Mouse (Mus musculus): ENCODE results near the gene Csgalnact2. TPM values are rescaled to one million over a fixed set of nuclear protein-coding genes. Genes with fewer than 3 reads are reported as not detected.

Gene Csgalnact2
- 8.1 and 9.3 TPM in 2 replicates for polyA plus RNA-seq (2014; fragmentation: Nextera tagmentation; extraction: Ambion mirVana)

DNA sequence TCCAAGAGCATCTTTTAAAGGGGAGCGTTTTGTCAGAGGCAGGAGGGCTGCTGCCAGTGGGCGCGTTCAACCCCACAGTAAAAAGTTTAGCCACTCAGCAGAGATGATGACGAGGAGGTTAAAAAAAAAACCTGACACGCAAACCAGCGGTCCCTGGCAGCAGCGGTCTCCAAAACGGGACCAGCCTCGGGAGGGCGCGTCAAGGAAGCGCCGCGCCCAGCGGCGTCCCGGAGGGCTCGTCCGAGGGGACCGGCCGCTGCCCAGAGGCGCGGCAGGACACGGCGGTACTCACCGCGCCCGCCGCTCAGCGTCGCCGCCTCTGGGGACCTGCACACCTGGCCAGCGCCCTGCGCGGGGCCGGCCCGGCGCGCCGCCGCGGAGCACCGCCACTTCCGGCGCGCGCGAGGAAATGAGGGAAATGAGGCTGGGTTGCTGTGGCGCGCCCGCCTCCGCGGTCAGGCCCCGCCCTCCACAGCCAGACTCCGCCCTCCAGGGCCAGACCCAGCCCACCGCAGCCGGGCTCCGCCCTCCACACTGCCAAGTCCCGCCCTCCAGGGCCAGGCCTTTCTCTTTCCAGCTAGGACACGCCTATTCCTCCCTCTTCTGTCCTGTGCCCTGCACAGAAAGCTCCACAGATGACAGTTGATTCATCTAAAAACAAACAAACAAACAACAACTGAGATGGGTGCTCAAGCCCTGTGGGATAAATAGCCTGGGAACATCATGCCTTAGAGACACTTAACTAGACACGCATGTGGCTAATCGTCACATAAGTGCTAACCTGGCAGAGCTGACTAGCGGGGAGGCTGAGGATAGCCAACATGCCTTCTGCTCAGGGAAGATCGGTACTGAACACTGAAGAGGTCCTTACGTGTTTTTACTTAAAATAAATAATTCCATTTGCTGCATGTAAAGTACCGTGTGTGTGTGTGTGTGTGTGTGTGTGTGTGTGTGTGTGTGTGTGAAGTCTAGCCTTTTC is at the start of gene Csgalnact2:
Gene Csgalnact2, minus strand, starts transcription at position 410 of the 979 bp plus-strand sequence.
- peak; percentile 97 for DNase-seq (ENCODE audit: low spot score)
- no peaks in the 10 kb centered on the region for H3K27me3 ChIP-seq (ENCODE audit: control insufficient read depth, insufficient read depth, low read length)

DNA sequence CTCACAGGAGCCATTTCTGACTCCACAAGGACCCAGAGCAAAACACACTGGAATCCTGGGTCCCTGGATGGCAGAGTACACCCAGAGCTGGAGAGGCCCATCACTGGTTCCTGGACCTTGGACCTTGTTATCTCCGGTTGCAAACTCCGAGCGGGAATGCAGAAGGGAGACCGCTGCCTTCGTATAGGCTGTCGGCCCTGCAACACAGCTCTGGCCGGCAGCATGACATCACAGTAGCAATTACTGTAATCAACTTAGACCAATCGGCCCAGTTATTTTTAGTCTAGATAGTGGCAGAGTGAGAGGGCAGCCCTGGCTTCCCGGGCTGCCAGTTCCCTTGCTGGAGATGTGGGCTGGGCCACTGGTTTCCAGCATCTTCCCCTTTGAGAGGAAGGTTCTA is 49.7 kb upstream of the Csgalnact2 start:
- Histone ChIP-seq H3K27me3 (ENCODE audit: control insufficient read depth, insufficient read depth, low read length) (no peaks in the 10 kb centered on the region), H3K9ac (ENCODE audit: low read length) (no peak overlapping the region), H3K4me3 (ENCODE audit: low read depth, low read length) (no peak overlapping the region), H3K4me1 (replicated peaks; ENCODE audit: control insufficient read depth, insufficient read depth, low read length) (0 out of 2 replicates have a peak, but pooled peaks cover 2% of the 10 kb centered on the region), H3K4me2 (ENCODE audit: low read depth, low read length, severe bottlenecking) (no peak overlapping the region), H3K27ac (ENCODE audit: low read depth, low read length) (no peak overlapping the region), H3K36me3 (ENCODE audit: control insufficient read depth, insufficient read depth, low read length) (no peaks in the 10 kb centered on the region), H3K9me3 (ENCODE audit: control insufficient read depth, low read length) (no peaks in the 10 kb centered on the region)
- DNase-seq (ENCODE audit: low spot score) (no peak), ATAC-seq (replicated peaks; ENCODE audit: low FRiP score) (no peak)
- 88% methylated on average over 9 of the region's 9 CpGs for WGBS

More for the DNA sequence above, at the start of gene Csgalnact2:
- 7% methylated on average over 63 of the region's 66 CpGs for WGBS
- Histone ChIP-seq H3K9me3 (ENCODE audit: control insufficient read depth, low read length) (no peaks in the 10 kb centered on the region), H3K27ac (ENCODE audit: low read depth, low read length) (no peak within 1 kb of the TSS), H3K4me2 (ENCODE audit: low read depth, low read length, severe bottlenecking) (peak within 1 kb of the TSS; percentile 82), H3K4me3 (ENCODE audit: low read depth, low read length) (peak within 1 kb of the TSS; percentile 73), H3K36me3 (ENCODE audit: control insufficient read depth, insufficient read depth, low read length) (no peaks in the 10 kb centered on the region), H3K9ac (ENCODE audit: low read length) (peak within 1 kb of the TSS; percentile 77), H3K4me1 (replicated peaks; ENCODE audit: control insufficient read depth, insufficient read depth, low read length) (no peaks in the 10 kb centered on the region)
- ATAC-seq (replicated peaks; ENCODE audit: low FRiP score) = peak; percentile 99

DNA sequence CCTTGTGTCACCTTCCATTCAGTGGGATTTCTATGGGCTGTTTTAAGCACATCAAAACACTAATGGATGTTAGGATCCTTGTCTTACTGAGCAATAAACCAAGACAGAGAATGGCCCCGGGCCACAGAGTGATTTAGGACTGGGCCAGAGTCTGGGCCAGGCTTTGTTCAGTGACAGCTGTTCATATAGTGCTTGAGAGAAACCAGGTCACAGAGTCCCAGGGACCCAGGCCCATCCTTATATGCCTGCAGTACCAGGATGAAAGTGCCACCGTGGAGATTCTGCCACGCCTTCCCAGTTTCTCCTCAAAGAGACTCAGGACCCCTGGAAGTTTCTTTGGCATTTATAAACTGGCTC is 48.3 kb upstream of the Csgalnact2 start:
- 78% methylated on average over 3 of the region's 3 CpGs for WGBS
- Histone ChIP-seq H3K36me3 (ENCODE audit: control insufficient read depth, insufficient read depth, low read length) (no peaks in the 10 kb centered on the region), H3K27me3 (ENCODE audit: control insufficient read depth, insufficient read depth, low read length) (no peaks in the 10 kb centered on the region), H3K9ac (ENCODE audit: low read length) (no peak overlapping the region), H3K27ac (ENCODE audit: low read depth, low read length) (no peak overlapping the region), H3K4me3 (ENCODE audit: low read depth, low read length) (no peak overlapping the region), H3K4me1 (replicated peaks; ENCODE audit: control insufficient read depth, insufficient read depth, low read length) (0 out of 2 replicates have a peak, but pooled peaks cover 2% of the 10 kb centered on the region), H3K4me2 (ENCODE audit: low read depth, low read length, severe bottlenecking) (no peak overlapping the region), H3K9me3 (ENCODE audit: control insufficient read depth, low read length) (no peaks in the 10 kb centered on the region)
- ATAC-seq (replicated peaks; ENCODE audit: low FRiP score) (no peak), DNase-seq (ENCODE audit: low spot score) (no peak)

DNA sequence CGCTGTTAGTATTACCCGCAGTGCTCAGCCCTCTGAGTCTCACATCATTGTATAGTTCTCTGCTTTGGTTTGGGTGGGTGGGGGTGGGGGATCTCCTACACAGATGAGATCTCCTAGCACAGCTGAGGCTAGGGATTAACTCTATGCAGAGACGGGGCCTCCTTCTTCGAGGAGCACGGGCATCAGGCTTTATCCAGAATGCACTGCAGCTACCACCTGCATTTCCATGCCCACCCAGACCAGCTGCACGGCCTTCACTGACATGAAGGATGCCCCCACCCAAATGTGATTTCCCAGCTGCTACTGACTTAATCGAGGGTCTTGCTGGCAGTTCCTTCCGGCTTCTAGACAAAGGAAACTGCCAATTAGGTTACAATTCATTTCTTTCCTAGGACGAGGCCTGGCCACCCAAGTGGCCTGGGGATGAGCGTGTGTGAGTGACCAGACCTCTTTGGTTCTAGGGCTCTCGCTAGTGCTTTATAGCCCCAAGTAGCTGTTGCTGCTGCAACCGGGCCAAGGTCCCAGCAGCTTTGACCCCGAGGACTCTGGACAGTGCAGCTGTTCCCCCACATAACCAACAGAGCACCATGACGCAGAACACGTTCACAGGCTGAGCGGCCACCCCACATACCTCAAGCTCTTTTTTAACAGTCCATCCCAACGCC is 47.8 kb upstream of the Csgalnact2 start:
- ATAC-seq (replicated peaks; ENCODE audit: low FRiP score) (no peak), DNase-seq (ENCODE audit: low spot score) (no peak)
- Histone ChIP-seq H3K27ac (ENCODE audit: low read depth, low read length) (no peak overlapping the region), H3K4me2 (ENCODE audit: low read depth, low read length, severe bottlenecking) (no peak overlapping the region), H3K36me3 (ENCODE audit: control insufficient read depth, insufficient read depth, low read length) (no peaks in the 10 kb centered on the region), H3K4me3 (ENCODE audit: low read depth, low read length) (no peak overlapping the region), H3K9ac (ENCODE audit: low read length) (no peak overlapping the region), H3K9me3 (ENCODE audit: control insufficient read depth, low read length) (no peaks in the 10 kb centered on the region), H3K4me1 (replicated peaks; ENCODE audit: control insufficient read depth, insufficient read depth, low read length) (0 out of 2 replicates have a peak, but pooled peaks cover 2% of the 10 kb centered on the region), H3K27me3 (ENCODE audit: control insufficient read depth, insufficient read depth, low read length) (no peaks in the 10 kb centered on the region)
- 58% methylated on average over 17 of the region's 17 CpGs for WGBS

DNA sequence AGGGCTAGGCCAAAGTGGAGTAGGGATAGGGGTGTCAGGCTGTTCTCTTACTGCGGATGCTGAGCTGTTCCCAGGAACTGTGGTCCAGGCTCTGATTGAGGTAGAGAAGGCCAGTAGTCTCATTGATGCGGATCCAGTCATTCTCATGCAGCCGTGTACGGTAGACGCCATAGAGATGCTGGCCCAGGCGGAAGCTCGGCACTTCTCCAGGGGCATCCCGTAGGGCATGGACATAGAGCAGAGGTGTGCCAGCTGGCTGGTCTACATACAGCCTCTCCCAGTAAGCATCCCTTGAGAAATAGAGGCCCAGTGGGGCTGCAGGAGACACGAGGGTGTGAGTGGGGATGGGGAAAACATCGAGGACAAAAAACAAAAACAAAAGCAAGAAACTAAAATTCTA is 45.2 kb upstream of the Csgalnact2 start:
- Histone ChIP-seq H3K4me2 (ENCODE audit: low read depth, low read length, severe bottlenecking) (no peak overlapping the region), H3K4me1 (replicated peaks; ENCODE audit: control insufficient read depth, insufficient read depth, low read length) (0 out of 2 replicates have a peak, but pooled peaks cover 2% of the 10 kb centered on the region), H3K9ac (ENCODE audit: low read length) (no peak overlapping the region), H3K27ac (ENCODE audit: low read depth, low read length) (no peak overlapping the region), H3K36me3 (ENCODE audit: control insufficient read depth, insufficient read depth, low read length) (no peaks in the 10 kb centered on the region), H3K4me3 (ENCODE audit: low read depth, low read length) (no peak overlapping the region), H3K27me3 (ENCODE audit: control insufficient read depth, insufficient read depth, low read length) (no peaks in the 10 kb centered on the region), H3K9me3 (ENCODE audit: control insufficient read depth, low read length) (no peaks in the 10 kb centered on the region)
- no peak for DNase-seq (ENCODE audit: low spot score)
- ATAC-seq (replicated peaks; ENCODE audit: low FRiP score) = no peak
- WGBS = 91% methylated on average over 10 of the region's 10 CpGs

DNA sequence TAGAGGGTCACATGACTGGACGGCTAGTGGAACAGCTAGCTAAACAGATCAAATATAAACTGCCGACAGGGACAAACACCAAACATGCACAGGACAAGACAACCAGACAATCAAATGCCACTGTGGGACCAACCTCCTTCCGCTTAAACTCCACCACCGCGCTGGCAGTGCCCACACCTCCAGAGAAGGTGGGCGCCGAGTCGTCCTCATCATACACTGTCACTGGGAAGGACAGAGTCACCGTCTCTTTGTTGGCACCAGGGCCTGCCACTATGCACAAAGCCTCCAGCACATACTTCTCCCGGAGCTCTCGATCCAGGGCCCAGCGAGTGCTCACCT is 41.1 kb upstream of the Csgalnact2 start:
- Histone ChIP-seq H3K4me2 (ENCODE audit: low read depth, low read length, severe bottlenecking) (no peak overlapping the region), H3K27me3 (ENCODE audit: control insufficient read depth, insufficient read depth, low read length) (no peaks in the 10 kb centered on the region), H3K4me3 (ENCODE audit: low read depth, low read length) (no peak overlapping the region), H3K27ac (ENCODE audit: low read depth, low read length) (no peak overlapping the region), H3K4me1 (replicated peaks; ENCODE audit: control insufficient read depth, insufficient read depth, low read length) (no peaks in the 10 kb centered on the region), H3K36me3 (ENCODE audit: control insufficient read depth, insufficient read depth, low read length) (no peaks in the 10 kb centered on the region), H3K9ac (ENCODE audit: low read length) (no peak overlapping the region), H3K9me3 (ENCODE audit: control insufficient read depth, low read length) (no peaks in the 10 kb centered on the region)
- peak; percentile 49 for DNase-seq (ENCODE audit: low spot score)
- WGBS = 85% methylated on average over 12 of the region's 12 CpGs
- peak; percentile 31; the same call in 1 of the 2 replicates for ATAC-seq (replicated peaks; ENCODE audit: low FRiP score)

DNA sequence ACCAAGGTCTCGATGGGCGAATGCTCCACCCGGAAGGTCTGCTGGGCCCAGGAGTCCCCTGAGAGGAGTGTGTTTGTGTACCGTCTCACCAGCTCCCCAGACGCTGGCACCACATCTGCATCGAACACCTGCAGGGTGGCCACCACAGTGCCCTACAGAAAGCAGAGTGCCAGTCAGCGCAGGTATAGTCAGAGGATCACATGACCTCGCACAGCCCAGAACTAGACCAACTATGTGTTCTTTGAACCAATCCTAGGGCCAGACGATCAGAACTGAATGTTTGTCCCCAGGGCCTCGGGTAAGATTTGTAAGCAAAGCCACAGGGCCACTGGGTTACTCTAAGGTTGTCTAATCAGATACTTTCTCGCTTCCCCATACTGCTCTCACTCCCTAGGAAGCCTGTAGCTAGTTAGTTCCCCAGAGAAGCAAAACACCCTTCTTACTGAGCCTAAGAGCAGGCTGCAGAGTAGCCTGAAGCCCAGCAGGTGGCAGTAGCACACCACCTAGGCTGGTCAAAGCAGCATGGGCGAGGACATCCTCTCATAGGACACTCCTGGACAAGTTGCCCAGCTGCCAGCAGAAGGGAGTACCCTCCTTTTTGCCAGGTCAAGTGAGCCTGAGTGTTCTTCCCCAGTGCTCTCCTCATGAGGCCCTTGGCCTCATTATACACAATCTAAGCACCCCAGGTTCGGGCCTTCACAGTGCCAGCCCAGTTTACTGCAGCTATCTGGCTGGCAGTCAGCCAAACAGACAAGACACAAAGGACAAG is 40.6 kb upstream of the Csgalnact2 start:
- no peak overlapping the region for H3K27ac ChIP-seq (ENCODE audit: low read depth, low read length)
- H3K4me1 ChIP-seq (replicated peaks; ENCODE audit: control insufficient read depth, insufficient read depth, low read length) = no peaks in the 10 kb centered on the region
- DNase-seq (ENCODE audit: low spot score) (peak; percentile 84), ATAC-seq (replicated peaks; ENCODE audit: low FRiP score) (peak; percentile 85)
- H3K36me3 ChIP-seq (ENCODE audit: control insufficient read depth, insufficient read depth, low read length) = no peaks in the 10 kb centered on the region
- no peak overlapping the region for H3K4me3 ChIP-seq (ENCODE audit: low read depth, low read length)
- 61% methylated on average over 13 of the region's 13 CpGs for WGBS
- H3K9ac ChIP-seq (ENCODE audit: low read length) = no peak overlapping the region
- no peak overlapping the region for H3K4me2 ChIP-seq (ENCODE audit: low read depth, low read length, severe bottlenecking)
- H3K9me3 ChIP-seq (ENCODE audit: control insufficient read depth, low read length) = no peaks in the 10 kb centered on the region
- H3K27me3 ChIP-seq (ENCODE audit: control insufficient read depth, insufficient read depth, low read length) = no peaks in the 10 kb centered on the region

DNA sequence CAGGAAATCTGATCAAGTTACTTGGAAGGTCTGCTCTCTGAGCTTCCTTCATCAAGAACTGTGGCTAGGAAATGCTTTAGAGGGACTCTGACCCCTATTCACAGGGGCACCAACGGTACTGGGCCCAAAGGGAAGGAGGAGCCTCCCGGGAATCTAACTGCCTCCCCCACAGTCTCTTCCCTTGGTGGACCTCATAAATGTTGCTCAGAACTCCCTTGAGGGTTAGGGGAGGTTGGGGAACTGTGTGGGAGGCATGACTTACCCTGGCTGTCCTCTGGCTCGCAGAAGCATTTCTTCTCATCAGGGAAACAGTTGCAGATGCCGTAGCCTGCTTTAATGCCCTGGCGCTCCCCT is 35.0 kb upstream of the Csgalnact2 start:
- Histone ChIP-seq H3K4me1 (replicated peaks; ENCODE audit: control insufficient read depth, insufficient read depth, low read length) (no peaks in the 10 kb centered on the region), H3K9ac (ENCODE audit: low read length) (no peak overlapping the region), H3K9me3 (ENCODE audit: control insufficient read depth, low read length) (no peaks in the 10 kb centered on the region), H3K4me2 (ENCODE audit: low read depth, low read length, severe bottlenecking) (no peak overlapping the region), H3K27me3 (ENCODE audit: control insufficient read depth, insufficient read depth, low read length) (no peaks in the 10 kb centered on the region), H3K27ac (ENCODE audit: low read depth, low read length) (no peak overlapping the region), H3K36me3 (ENCODE audit: control insufficient read depth, insufficient read depth, low read length) (no peaks in the 10 kb centered on the region), H3K4me3 (ENCODE audit: low read depth, low read length) (no peak overlapping the region)
- DNase-seq (ENCODE audit: low spot score) (no peak), ATAC-seq (replicated peaks; ENCODE audit: low FRiP score) (no peak)
- WGBS = 85% methylated on average over 5 of the region's 5 CpGs

Measured in forebrain, embryonic 11.5 days (tissue).